Mouse (Mus musculus) neural tube, embryonic 11.5 days (tissue): ENCODE results near the gene Kcnh1. TPM values are rescaled to one million over a fixed set of nuclear protein-coding genes. Genes with fewer than 3 reads are reported as not detected.
A peak's percentile ranks its signal among the peaks of the same experiment; 100 is the strongest.

Experiments used
- ATAC-seq: fragments of 200-750 bp; cut with Nextera tagmentation; 2 replicates; pipeline ENCODE4 v1.8.0; 2017; ENCODE audit warnings: moderate number of reproducible peaks, mild to moderate bottlenecking, moderate TSS enrichment, moderate library complexity; ENCODE audit not compliant: insufficient read depth, low FRiP score, low TSS enrichment
- DNase-seq: peaks from one replicate; pipeline ENCODE4 v3.0.0-alpha.2; 2015; ENCODE audit warnings: low spot score
- H3K27ac ChIP-seq: fragments of 300-500 bp; sonication (generic); 2 replicates; pipeline ENCODE4 v1.5.1; 2014; ENCODE audit warnings: low read depth, mild to moderate bottlenecking, low read length
- H3K27me3 ChIP-seq: fragments of 300-500 bp; sonication (generic); 2 replicates; pipeline ENCODE4 v1.6.1; 2014; ENCODE audit warnings: mild to moderate bottlenecking, low read length, mixed read lengths; ENCODE audit not compliant: control insufficient read depth, insufficient read depth
- H3K36me3 ChIP-seq: fragments of 300-500 bp; sonication (generic); 2 replicates; pipeline ENCODE4 v1.6.1; 2014; ENCODE audit warnings: mild to moderate bottlenecking, low read length, moderate library complexity, mixed read lengths; ENCODE audit not compliant: control insufficient read depth, insufficient read depth
- H3K4me1 ChIP-seq: fragments of 300-500 bp; sonication (generic); 2 replicates; pipeline ENCODE4 v1.6.1; 2014; ENCODE audit warnings: low read length, mixed read lengths; ENCODE audit not compliant: control insufficient read depth, insufficient read depth
- H3K4me2 ChIP-seq: fragments of 300-500 bp; sonication (generic); 2 replicates; pipeline ENCODE4 v1.6.1; 2014; ENCODE audit warnings: low read depth, mild to moderate bottlenecking, moderate library complexity
- H3K4me3 ChIP-seq: fragments of 300-500 bp; sonication (generic); 2 replicates; pipeline ENCODE4 v1.5.1; 2014; ENCODE audit warnings: low read depth, low read length
- H3K9ac ChIP-seq: fragments of 300-500 bp; sonication (generic); 2 replicates; pipeline ENCODE4 v1.6.1; 2014; ENCODE audit warnings: mild to moderate bottlenecking, low read length
- H3K9me3 ChIP-seq: fragments of 300-500 bp; sonication (generic); 2 replicates; pipeline ENCODE4 v1.6.1; 2016; ENCODE audit warnings: low read length; ENCODE audit not compliant: control insufficient read depth
- WGBS: fragments of 180-500 bp; shearing (Covaris S2); extraction: QIAGEN DNeasy Blood & Tissue Kit; methylation state at CpG from one replicate; pipeline ENCODE4 v1.1.7; 2014; 5-methylcytosine and 5-hydroxymethylcytosine counted together
- polyA plus RNA-seq: library from polyadenylated mRNA; unstranded; fragments of >200 nt; fragmentation: Nextera tagmentation; extraction: Ambion mirVana; gene quantifications from 2 replicates; pipeline ENCODE4 v1.2.1, GENCODE M21; 2014

The Kcnh1 gene
- 0.81 and 1.0 TPM in 2 replicates for polyA plus RNA-seq

GRCm38 (mm10) chr1:192190508-192191321 is at the start of gene Kcnh1:
Gene Kcnh1, plus strand, starts transcription at chr1:192190774.
- peak; percentile 93 for ATAC-seq
- DNase-seq = peak; percentile 89
- Histone ChIP-seq H3K4me2 (peak within 1 kb of the TSS; percentile 85), H3K9ac (peak within 1 kb of the TSS; percentile 45), H3K9me3 (no peaks in the 10 kb centered on the region), H3K27me3 (peaks cover 14% of the 10 kb centered on the region), H3K36me3 (no peaks in the 10 kb centered on the region), H3K27ac (no peak within 1 kb of the TSS), H3K4me1 (no peaks in the 10 kb centered on the region; the same call in 1 of the 2 replicates), H3K4me3 (peak within 1 kb of the TSS; percentile 49)
- WGBS = 1% methylated on average over 72 of the region's 73 CpGs

GRCm38 (mm10) chr1:192151179-192151578 is 39.4 kb upstream of the Kcnh1 start:
- 87% methylated on average over 4 of the region's 4 CpGs for WGBS
- Histone ChIP-seq H3K4me1 (no peaks in the 10 kb centered on the region), H3K9me3 (no peaks in the 10 kb centered on the region), H3K4me3 (no peak overlapping the region), H3K4me2 (no peak overlapping the region), H3K36me3 (no peaks in the 10 kb centered on the region), H3K9ac (no peak overlapping the region), H3K27me3 (no peaks in the 10 kb centered on the region), H3K27ac (no peak overlapping the region)
- DNase-seq = no peak
- no peak for ATAC-seq

GRCm38 (mm10) chr1:192171477-192171876 is 19.1 kb upstream of the Kcnh1 start:
- Histone ChIP-seq H3K4me1 (no peaks in the 10 kb centered on the region), H3K36me3 (no peaks in the 10 kb centered on the region), H3K9me3 (no peaks in the 10 kb centered on the region), H3K27me3 (no peaks in the 10 kb centered on the region), H3K4me2 (no peak overlapping the region), H3K9ac (no peak overlapping the region), H3K27ac (no peak overlapping the region), H3K4me3 (no peak overlapping the region)
- no peak for ATAC-seq
- 88% methylated on average over 3 of the region's 3 CpGs for WGBS
- no peak for DNase-seq

GRCm38 (mm10) chr1:192179877-192180276 is 10.7 kb upstream of the Kcnh1 start:
- Histone ChIP-seq H3K4me2 (no peak overlapping the region), H3K36me3 (no peaks in the 10 kb centered on the region), H3K4me1 (no peaks in the 10 kb centered on the region), H3K9me3 (no peaks in the 10 kb centered on the region), H3K9ac (no peak overlapping the region), H3K27ac (no peak overlapping the region), H3K27me3 (no peaks in the 10 kb centered on the region), H3K4me3 (no peak overlapping the region)
- WGBS = 79% methylated on average over 3 of the region's 3 CpGs
- no peak for DNase-seq
- ATAC-seq = no peak

- Histone ChIP-seq H3K4me2 (no peak overlapping the region), H3K9me3 (no peaks in the 10 kb centered on the region), H3K36me3 (no peaks in the 10 kb centered on the region), H3K9ac (no peak overlapping the region), H3K27me3 (no peaks in the 10 kb centered on the region), H3K4me1 (no peaks in the 10 kb centered on the region), H3K4me3 (no peak overlapping the region), H3K27ac (no peak overlapping the region)
- 86% methylated on average over 4 of the region's 4 CpGs for WGBS
- ATAC-seq = no peak
- DNase-seq = no peak
Measured at GRCm38 (mm10) chr1:192181696-192182257, 8.8 kb upstream of the Kcnh1 start.

- DNase-seq (peak; percentile 35), ATAC-seq (no peak)
- Histone ChIP-seq H3K9me3 (no peaks in the 10 kb centered on the region), H3K4me2 (no peak overlapping the region), H3K4me3 (no peak overlapping the region), H3K4me1 (no peaks in the 10 kb centered on the region; the same call in 1 of the 2 replicates), H3K9ac (no peak overlapping the region), H3K27ac (no peak overlapping the region), H3K27me3 (peaks cover 14% of the 10 kb centered on the region), H3K36me3 (no peaks in the 10 kb centered on the region)
- WGBS = 13% methylated on average over 4 of the region's 4 CpGs
Measured at GRCm38 (mm10) chr1:192189056-192189455, 1.5 kb upstream of the Kcnh1 start.

GRCm38 (mm10) chr1:192189771-192190170 is 803 bp upstream of the Kcnh1 start:
- no peak for DNase-seq
- H3K9ac ChIP-seq = no peak overlapping the region
- 80% methylated on average over 11 of the region's 11 CpGs for WGBS
- no peaks in the 10 kb centered on the region; the same call in 1 of the 2 replicates for H3K4me1 ChIP-seq
- no peaks in the 10 kb centered on the region for H3K36me3 ChIP-seq
- H3K27me3 ChIP-seq = peaks cover 14% of the 10 kb centered on the region
- H3K9me3 ChIP-seq = no peaks in the 10 kb centered on the region
- no peak for ATAC-seq
- no peak overlapping the region for H3K4me2 ChIP-seq
- H3K27ac ChIP-seq = no peak overlapping the region
- no peak overlapping the region for H3K4me3 ChIP-seq

- no peaks in the 10 kb centered on the region; the same call in 1 of the 2 replicates for H3K4me1 ChIP-seq
- no peaks in the 10 kb centered on the region for H3K9me3 ChIP-seq
- 5% methylated on average over 13 of the region's 13 CpGs for WGBS
- DNase-seq = no peak
- H3K36me3 ChIP-seq = no peaks in the 10 kb centered on the region
- H3K4me2 ChIP-seq = peak overlapping the region; percentile 85
- peak overlapping the region; percentile 49 for H3K4me3 ChIP-seq
- H3K27ac ChIP-seq = no peak overlapping the region
- H3K9ac ChIP-seq = peak overlapping the region; percentile 45; the same call in 1 of the 2 replicates
- peaks cover 14% of the 10 kb centered on the region for H3K27me3 ChIP-seq
- ATAC-seq = no peak
Measured at GRCm38 (mm10) chr1:192191322-192191639, 707 bp downstream of the Kcnh1 start.

GRCm38 (mm10) chr1:192191859-192192258 is 1.3 kb downstream of the Kcnh1 start:
- Histone ChIP-seq H3K27ac (no peak overlapping the region), H3K9ac (no peak overlapping the region), H3K9me3 (no peaks in the 10 kb centered on the region), H3K4me3 (no peak overlapping the region), H3K4me2 (no peak overlapping the region), H3K36me3 (no peaks in the 10 kb centered on the region), H3K27me3 (peaks cover 14% of the 10 kb centered on the region), H3K4me1 (no peaks in the 10 kb centered on the region; the same call in 1 of the 2 replicates)
- ATAC-seq (no peak), DNase-seq (no peak)
- WGBS = 64% methylated on average over 8 of the region's 8 CpGs
